Mouse (Mus musculus) forebrain, embryonic 13.5 days (tissue): ENCODE results near the gene Krt88. TPM values are rescaled to one million over a fixed set of nuclear protein-coding genes. Genes with fewer than 3 reads are reported as not detected.

ENCODE experiments used
- polyA plus RNA-seq: library from polyadenylated mRNA; unstranded; fragments of >200 nt; fragmentation: Nextera tagmentation; extraction: Ambion mirVana; gene quantifications from 2 replicates; pipeline ENCODE4 v1.2.1, GENCODE M21; 2015

The Krt88 gene
- polyA plus RNA-seq, 1 experiment from 2014 or later, result not detected

Other genes with a start within 250 kb of the Krt88 start
- gene Grasp, start 223.6 kb upstream of the Krt88 start, polyA plus RNA-seq, result 1.3 and 1.5 TPM in 2 replicates
- gene Nr4a1, start 193.5 kb upstream of the Krt88 start, polyA plus RNA-seq, result 2.4 and 2.9 TPM in 2 replicates
- 81.6 and 85.1 TPM in 2 replicates for gene Atg101, start 163.5 kb upstream of the Krt88 start, polyA plus RNA-seq
- gene 6030408B16Rik, start 154.5 kb upstream of the Krt88 start, polyA plus RNA-seq, result 0.23 and 0.25 TPM in 2 replicates
- gene Krt80, start 77.6 kb upstream of the Krt88 start, polyA plus RNA-seq, result 0.05 TPM in 2 replicates
- gene Krt7, start 36.7 kb upstream of the Krt88 start, polyA plus RNA-seq, result 0.18 and 0.26 TPM in 2 replicates
- 0.10 TPM in 1 of 2 replicates, not detected in the other for gene Krt87, start 8.9 kb upstream of the Krt88 start, polyA plus RNA-seq
- gene Krt81, start 16.0 kb downstream of the Krt88 start, polyA plus RNA-seq, result not detected in 2 replicates
- gene Krt86, start 25.7 kb downstream of the Krt88 start, polyA plus RNA-seq, result not detected in 2 replicates
- not detected in 2 replicates for gene Krt83, start 43.8 kb downstream of the Krt88 start, polyA plus RNA-seq
- not detected in 2 replicates for gene Gm49425, start 69.5 kb downstream of the Krt88 start, polyA plus RNA-seq
- not detected in 2 replicates for gene Krt84, start 85.1 kb downstream of the Krt88 start, polyA plus RNA-seq
- not detected in 2 replicates for gene Krt82, start 102.9 kb downstream of the Krt88 start, polyA plus RNA-seq
- not detected in 2 replicates for gene Krt90, start 115.2 kb downstream of the Krt88 start, polyA plus RNA-seq
- gene Krt75, start 126.2 kb downstream of the Krt88 start, polyA plus RNA-seq, result not detected in 2 replicates
- not detected in 2 replicates for gene Gm5414, start 180.4 kb downstream of the Krt88 start, polyA plus RNA-seq
- not detected in 2 replicates for gene Gm5478, start 199.6 kb downstream of the Krt88 start, polyA plus RNA-seq
- gene Krt6b, start 232.5 kb downstream of the Krt88 start, polyA plus RNA-seq, result not detected in 2 replicates
- gene Krt6a, start 246.6 kb downstream of the Krt88 start, polyA plus RNA-seq, result not detected in 2 replicates